Mouse (Mus musculus) liver, embryonic 14.5 days (tissue): ENCODE measurements around the gene Rara.

Experiments
- CTCF ChIP-seq: IDR thresholded peaks from 2 replicates; pipeline ENCODE4 v1.5.1; 2016; ENCODE audit warnings: antibody characterized with exemption, low read depth, control low read depth
- EP300 ChIP-seq: IDR thresholded peaks from 2 replicates; pipeline ENCODE4 v1.6.1; 2016; ENCODE audit warnings: antibody characterized with exemption, low read depth

DNA sequence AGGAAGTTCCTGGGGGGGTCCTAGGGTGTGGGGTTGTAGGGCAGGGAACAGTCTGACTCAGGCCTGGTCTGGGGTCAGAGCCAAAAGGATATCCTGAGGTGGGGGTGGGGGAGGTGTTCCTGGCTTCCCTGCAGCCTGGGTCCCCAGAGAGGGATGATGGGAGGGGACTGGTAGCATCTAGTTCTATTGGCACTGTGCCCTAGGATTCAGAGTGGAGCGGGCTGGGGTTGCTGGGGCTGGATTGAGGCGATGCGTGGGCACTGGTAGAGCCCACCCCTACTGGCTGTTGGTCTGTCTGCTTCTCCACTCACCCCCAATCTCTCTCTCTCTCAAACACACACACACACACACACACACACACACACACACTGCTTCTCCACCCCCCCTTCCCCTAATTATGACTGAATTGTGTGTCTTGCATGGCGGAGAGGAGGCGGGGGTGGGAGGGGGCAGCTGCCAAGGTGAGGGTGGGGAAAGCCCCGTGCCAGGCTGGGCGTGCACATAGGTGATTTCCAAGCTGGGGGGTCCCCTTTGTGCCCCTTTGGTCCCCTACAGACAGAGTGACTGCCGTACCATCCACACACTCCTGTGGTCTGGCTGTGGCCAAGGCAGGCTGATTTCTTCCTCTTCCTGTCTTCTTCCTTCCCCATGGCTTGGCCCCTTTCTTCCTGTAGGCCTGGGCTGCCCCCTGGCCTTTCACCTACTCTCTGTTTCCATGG lies 15.5 kb downstream of the Rara start:
- TF ChIP-seq CTCF (no peak), EP300 (no peak)
